Mouse (Mus musculus): ENCODE results near the gene Emc1. TPM values are rescaled to one million over a fixed set of nuclear protein-coding genes. Genes with fewer than 3 reads are reported as not detected.
"Not testable (repeated sequence)": the region's sequence is repeated elsewhere in the genome, so short reads cannot be mapped to it uniquely, and the experiment has no call there.

The Emc1 gene
- polyA plus RNA-seq, 1 experiment from 2014 or later = 16.3 TPM

- H3K27me3 ChIP-seq = no peaks in the 10 kb centered on the region
- ChIA-PET CTCF (no interaction called here), POLR2A (no interaction called here)
- no peak for TF ChIP-seq CTCF (IDR thresholded peaks at IDR 0.05)
- DNase-seq (ENCODE audit: low read depth, low spot score) = no peak
- ATAC-seq = no peak
- in situ Hi-C loops (cut with MboI; ENCODE audit: low pct_unique_long_range_greater_than_20kb) = no loop called here
Observed at GRCm38 (mm10) chr4:139382231-139382630, 29.8 kb downstream of the Emc1 start.

DNA sequence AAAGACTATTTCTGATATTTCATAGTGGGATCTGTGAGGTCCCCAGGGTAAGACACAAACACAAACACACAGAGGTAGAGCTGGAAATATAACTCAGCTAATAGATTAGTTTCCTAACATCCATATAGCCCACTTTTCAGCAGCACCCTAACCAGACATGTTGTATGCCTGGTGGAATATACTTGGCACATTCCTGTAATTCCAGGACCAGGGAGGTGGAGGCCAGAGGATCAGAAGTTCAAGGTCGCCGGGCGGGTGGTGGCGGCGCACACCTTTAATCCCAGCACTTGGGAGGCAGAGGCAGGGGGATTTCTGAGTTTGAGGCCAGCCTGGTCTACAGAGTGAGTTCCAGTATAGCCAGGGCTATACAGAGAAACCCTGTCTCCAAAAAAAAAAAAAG, 33.5 kb downstream of the Emc1 start:
- CTCF ChIA-PET = interaction anchor here (1.0 kb wide), 1 partner anchor 8 kb away, joined by 4 read pairs; no protein-coding TSS in a partner anchor
- in situ Hi-C loops (cut with MboI; ENCODE audit: low pct_unique_long_range_greater_than_20kb); ATAC-seq; H3K27me3 ChIP-seq; DNase-seq (ENCODE audit: low read depth, low spot score); POLR2A ChIA-PET: not testable (repeated sequence)

DNA sequence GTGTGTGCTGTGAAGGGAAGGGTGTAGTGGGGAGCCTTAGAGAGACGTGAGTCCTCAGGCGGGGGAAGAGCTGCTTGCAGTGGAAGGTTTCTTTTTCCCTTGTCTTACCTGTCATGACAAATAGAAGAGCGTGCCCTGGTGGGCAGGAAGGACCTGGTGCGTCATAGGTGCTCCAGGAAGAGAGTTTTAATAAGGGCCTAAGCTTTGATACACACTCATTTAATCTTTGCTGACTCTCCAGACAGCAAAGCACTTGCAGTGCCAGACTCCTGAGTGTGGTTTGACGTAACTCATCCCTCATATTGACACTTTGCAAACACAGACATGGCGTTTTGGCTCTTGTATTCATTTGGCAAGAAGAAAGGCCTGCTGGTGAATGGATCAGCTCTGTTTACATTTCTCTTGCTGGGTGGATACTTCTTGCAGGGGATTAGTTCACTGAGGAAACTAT, 34.5 kb downstream of the Emc1 start:
- peak; percentile 30 for DNase-seq (ENCODE audit: low read depth, low spot score)
- ATAC-seq = peak; percentile 26
- in situ Hi-C loops (cut with MboI; ENCODE audit: low pct_unique_long_range_greater_than_20kb) = no loop called here
- no peak for TF ChIP-seq CTCF (IDR thresholded peaks at IDR 0.05)
- ChIA-PET CTCF (interaction anchor here (1.0 kb wide), 1 partner anchor 39 kb away, joined by 3 read pairs; no protein-coding TSS in a partner anchor), POLR2A (no interaction called here)
- no peaks in the 10 kb centered on the region for H3K27me3 ChIP-seq

DNA sequence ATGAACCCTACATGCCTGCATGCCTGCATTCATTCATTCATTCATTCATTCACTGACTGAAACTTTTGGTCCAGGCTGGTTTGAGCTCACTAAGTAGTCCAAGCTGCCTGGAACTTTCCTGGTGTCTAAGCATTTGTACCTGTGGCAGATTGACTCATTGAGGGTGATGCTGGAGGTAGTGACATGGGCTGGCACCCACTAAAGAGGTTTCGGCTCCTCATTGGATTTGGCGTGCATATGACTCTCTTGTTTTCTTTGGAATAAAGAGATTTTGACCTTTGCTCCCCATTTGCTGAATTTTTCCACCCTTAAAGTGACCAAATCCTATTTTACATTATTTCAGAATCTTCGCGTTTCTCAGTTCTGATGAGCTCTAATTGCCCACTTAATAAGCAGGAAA, 37.2 kb downstream of the Emc1 start:
- POLR2A ChIA-PET = interaction anchor here (0.7 kb wide), 1 partner anchor 52 kb away, joined by 3 read pairs; no protein-coding TSS in a partner anchor
- CTCF ChIA-PET = no interaction called here
- DNase-seq (ENCODE audit: low read depth, low spot score) (no peak), ATAC-seq (no peak)
- no peak for TF ChIP-seq CTCF (IDR thresholded peaks at IDR 0.05)
- H3K27me3 ChIP-seq = no peaks in the 10 kb centered on the region
- in situ Hi-C loops (cut with MboI; ENCODE audit: low pct_unique_long_range_greater_than_20kb) = no loop called here

- ChIA-PET POLR2A (no interaction called here), CTCF (interaction anchor here (2.2 kb wide), 1 partner anchor 11 kb away, joined by 6 read pairs; no protein-coding TSS in a partner anchor)
- H3K27me3 ChIP-seq = no peaks in the 10 kb centered on the region
- no peak for ATAC-seq
- in situ Hi-C loops (cut with MboI; ENCODE audit: low pct_unique_long_range_greater_than_20kb) = no loop called here
- no peak for TF ChIP-seq CTCF (IDR thresholded peaks at IDR 0.05)
- DNase-seq (ENCODE audit: low read depth, low spot score) = no peak
Observed at GRCm38 (mm10) chr4:139395431-139395830, 43.0 kb downstream of the Emc1 start.

GRCm38 (mm10) chr4:139400487-139400886, 48.1 kb downstream of the Emc1 start:
- POLR2A ChIA-PET = no interaction called here
- H3K27me3 ChIP-seq = no peaks in the 10 kb centered on the region
- in situ Hi-C loops (cut with MboI; ENCODE audit: low pct_unique_long_range_greater_than_20kb) = no loop called here
- ATAC-seq (no peak), DNase-seq (ENCODE audit: low read depth, low spot score) (no peak)
- no peak for TF ChIP-seq CTCF (IDR thresholded peaks at IDR 0.05)
- CTCF ChIA-PET = no interaction called here

DNA sequence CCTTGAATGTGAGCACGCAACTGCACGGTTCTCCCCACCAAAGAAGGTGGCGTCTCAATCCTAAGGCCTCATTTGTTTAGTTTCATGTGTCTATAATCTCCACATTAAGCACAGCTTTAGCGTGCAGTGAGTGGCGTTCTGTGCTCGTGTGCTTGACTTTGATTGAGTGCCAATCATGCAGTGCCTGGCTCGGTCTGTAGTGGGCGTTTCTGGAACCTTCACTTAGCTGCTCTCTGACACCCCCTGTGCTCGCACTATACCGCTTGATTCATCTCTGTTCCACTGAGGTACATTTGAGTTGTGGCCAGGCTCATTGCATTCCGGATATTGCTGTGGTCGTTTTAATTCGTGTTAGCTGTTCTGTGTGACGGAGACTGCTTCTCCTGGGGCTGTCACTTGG, 50.8 kb downstream of the Emc1 start:
- no peak for TF ChIP-seq CTCF (IDR thresholded peaks at IDR 0.05)
- ATAC-seq (no peak), DNase-seq (ENCODE audit: low read depth, low spot score) (no peak)
- in situ Hi-C loops (cut with MboI; ENCODE audit: low pct_unique_long_range_greater_than_20kb) = no loop called here
- no peaks in the 10 kb centered on the region for H3K27me3 ChIP-seq
- CTCF ChIA-PET = no interaction called here
- POLR2A ChIA-PET = no interaction called here

DNA sequence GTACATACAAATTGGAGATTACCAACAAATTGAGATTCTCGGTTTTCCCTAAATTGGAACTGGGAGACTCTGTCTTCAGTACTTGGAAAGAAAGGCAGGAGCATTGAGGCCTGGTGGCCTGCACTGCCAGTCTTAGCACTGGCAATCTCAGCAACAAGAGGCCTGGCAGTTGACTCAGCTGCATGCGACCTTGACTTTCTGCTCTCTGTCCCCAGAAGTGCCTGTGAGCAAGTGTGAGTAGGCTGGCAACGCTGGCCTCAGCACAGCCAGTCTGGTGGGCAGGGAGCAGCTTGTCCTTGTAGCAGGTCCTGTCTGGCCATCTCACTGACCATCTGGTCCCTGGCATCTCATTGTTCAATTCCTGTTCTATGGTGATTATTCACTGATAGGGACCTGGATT, 59.0 kb downstream of the Emc1 start:
- POLR2A ChIA-PET = no interaction called here
- no peaks in the 10 kb centered on the region for H3K27me3 ChIP-seq
- no peak for DNase-seq (ENCODE audit: low read depth, low spot score)
- no peak for TF ChIP-seq CTCF (IDR thresholded peaks at IDR 0.05)
- ATAC-seq = no peak
- CTCF ChIA-PET = no interaction called here
- in situ Hi-C loops (cut with MboI; ENCODE audit: low pct_unique_long_range_greater_than_20kb) = no loop called here

GRCm38 (mm10) chr4:139417868-139418267, 65.5 kb downstream of the Emc1 start:
- CTCF ChIA-PET = no interaction called here
- TF ChIP-seq CTCF (IDR thresholded peaks at IDR 0.05) = no peak
- POLR2A ChIA-PET = no interaction called here
- in situ Hi-C loops (cut with MboI; ENCODE audit: low pct_unique_long_range_greater_than_20kb) = no loop called here
- H3K27me3 ChIP-seq = no peaks in the 10 kb centered on the region
- DNase-seq (ENCODE audit: low read depth, low spot score) = no peak
- ATAC-seq = no peak

GRCm38 (mm10) chr4:139421621-139422020, 69.2 kb downstream of the Emc1 start:
- ATAC-seq = no peak

DNA sequence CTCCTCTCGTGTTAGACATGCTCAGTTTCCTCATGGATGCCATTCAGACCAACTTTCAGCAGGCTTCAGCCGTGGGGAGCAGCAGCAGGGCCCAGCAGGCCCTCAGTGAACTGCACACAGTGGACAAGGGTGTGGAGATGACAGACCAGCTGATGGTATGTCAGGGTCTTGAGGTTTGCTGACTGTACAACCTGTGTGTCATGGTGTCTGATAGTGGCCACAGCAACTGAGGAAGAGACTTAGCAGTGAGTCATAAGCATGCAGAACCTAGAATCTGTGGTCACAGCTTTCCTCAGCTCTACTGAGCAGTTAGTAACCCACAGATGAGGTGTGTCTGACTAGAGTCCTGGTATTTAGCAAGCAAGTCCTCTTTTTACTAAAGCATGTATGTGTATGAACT, 70.0 kb downstream of the Emc1 start:
- in situ Hi-C loops (cut with MboI; ENCODE audit: low pct_unique_long_range_greater_than_20kb) = no loop called here
- POLR2A ChIA-PET = no interaction called here
- DNase-seq (ENCODE audit: low read depth, low spot score) (no peak), ATAC-seq (no peak)
- H3K27me3 ChIP-seq = no peaks in the 10 kb centered on the region
- CTCF ChIA-PET = interaction anchor here (1.4 to 1.8 kb wide), 2 partner anchors 12 to 13 kb away, joined by 3 to 4 read pairs; no protein-coding TSS in a partner anchor
- no peak for TF ChIP-seq CTCF (IDR thresholded peaks at IDR 0.05)

More at GRCm38 (mm10) chr4:139421621-139422020, 69.2 kb downstream of the Emc1 start:
- no peak for TF ChIP-seq CTCF (IDR thresholded peaks at IDR 0.05)
- no peaks in the 10 kb centered on the region for H3K27me3 ChIP-seq
- no peak for DNase-seq (ENCODE audit: low read depth, low spot score)
- POLR2A ChIA-PET = no interaction called here
- CTCF ChIA-PET = interaction anchor here (1.4 to 1.8 kb wide), 2 partner anchors 11 to 14 kb away, joined by 3 to 4 read pairs; no protein-coding TSS in a partner anchor
- in situ Hi-C loops (cut with MboI; ENCODE audit: low pct_unique_long_range_greater_than_20kb) = no loop called here

DNA sequence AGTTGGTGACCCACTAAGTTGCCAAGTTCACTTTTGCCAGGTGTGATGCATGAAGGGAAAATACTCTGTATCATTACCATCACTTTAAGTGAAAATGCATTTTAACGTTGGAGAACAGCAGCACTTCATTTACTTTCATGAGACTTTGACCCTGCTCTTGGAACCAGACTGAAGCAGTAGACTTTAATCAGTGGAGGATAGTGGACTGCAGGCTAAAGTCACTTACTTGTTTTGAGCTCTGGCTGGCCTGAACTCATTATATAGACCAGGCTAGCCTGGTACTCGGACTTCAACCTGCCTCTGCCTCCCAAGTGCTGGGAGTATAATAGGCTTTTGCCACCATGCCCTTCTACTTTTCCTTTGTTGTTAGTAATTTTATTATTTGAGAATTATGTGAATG, 70.9 kb downstream of the Emc1 start:
- H3K27me3 ChIP-seq = no peaks in the 10 kb centered on the region
- ChIA-PET POLR2A (no interaction called here), CTCF (interaction anchor here (1.8 kb wide), 1 partner anchor 12 kb away, joined by 4 read pairs; no protein-coding TSS in a partner anchor)
- TF ChIP-seq CTCF (IDR thresholded peaks at IDR 0.05) = no peak
- in situ Hi-C loops (cut with MboI; ENCODE audit: low pct_unique_long_range_greater_than_20kb) = no loop called here
- no peak for ATAC-seq
- DNase-seq (ENCODE audit: low read depth, low spot score) = no peak

Other genes starting within 250 kb of the Emc1 start
- gene Minos1, start 221.5 kb upstream of the Emc1 start, polyA plus RNA-seq (2021) = 286 TPM
- gene Capzb, start 159.7 kb upstream of the Emc1 start, polyA plus RNA-seq (2021) = 305 TPM
- gene Pqlc2, start 41.9 kb upstream of the Emc1 start, polyA plus RNA-seq (2021) = 9.9 TPM
- gene Akr7a5, start 41.8 kb upstream of the Emc1 start, polyA plus RNA-seq (2021) = 131 TPM
- gene Mrto4, start within 50 bp of the Emc1 start, polyA plus RNA-seq (2021) = 19.6 TPM
- 100 TPM for gene Ubr4, start within 50 bp of the Emc1 start, polyA plus RNA-seq (2021)
- 15.5 TPM for gene Iffo2, start 178.0 kb downstream of the Emc1 start, polyA plus RNA-seq (2021)